Mouse (Mus musculus) erythroblast, embryonic 14.5 days (primary cell): ENCODE measurements at regions not wholly inside any gene's neighbourhood (a gene's known extent, or its start where the extent isn't known, plus 50 kb on each side); places are given as distances from the start of the nearest gene placed in this dataset.

ENCODE experiments used
- GATA1 ChIP-seq: IDR thresholded peaks from 2 replicates; pipeline ENCODE4 v1.6.1; 2012; ENCODE audit warnings: low read length, inconsistent platforms, mixed read lengths
- TAL1 ChIP-seq: IDR thresholded peaks from 3 replicates; pipeline ENCODE4 v1.6.1; 2012; ENCODE audit warnings: low read length, inconsistent platforms, mixed read lengths

GRCm38 (mm10) chr9:32949036-32949435 lies 313.0 kb downstream of the Ets1 start:
- TF ChIP-seq GATA1, result no peak
- no peak for TF ChIP-seq TAL1
